Mouse (Mus musculus) hindlimb bud, embryonic 11.5 days (tissue): ENCODE data around the gene Vps11.
"Not testable (repeated sequence)": the region's sequence is repeated elsewhere in the genome, so short reads cannot be mapped to it uniquely, and the experiment has no call there.

Experiments
- DNase-seq: peaks from one replicate; pipeline ENCODE4 v3.0.0-alpha.2; 2012; ENCODE audit warnings: low read depth, low spot score; ENCODE audit errors: extremely low spot score

The Vps11 gene

GRCm38 (mm10) chr9:44336093-44336406, 25.4 kb downstream of the Vps11 start:
- DNase-seq = no peak

GRCm38 (mm10) chr9:44335331-44336092, 26.0 kb downstream of the Vps11 start:
- no peak for DNase-seq

DNA sequence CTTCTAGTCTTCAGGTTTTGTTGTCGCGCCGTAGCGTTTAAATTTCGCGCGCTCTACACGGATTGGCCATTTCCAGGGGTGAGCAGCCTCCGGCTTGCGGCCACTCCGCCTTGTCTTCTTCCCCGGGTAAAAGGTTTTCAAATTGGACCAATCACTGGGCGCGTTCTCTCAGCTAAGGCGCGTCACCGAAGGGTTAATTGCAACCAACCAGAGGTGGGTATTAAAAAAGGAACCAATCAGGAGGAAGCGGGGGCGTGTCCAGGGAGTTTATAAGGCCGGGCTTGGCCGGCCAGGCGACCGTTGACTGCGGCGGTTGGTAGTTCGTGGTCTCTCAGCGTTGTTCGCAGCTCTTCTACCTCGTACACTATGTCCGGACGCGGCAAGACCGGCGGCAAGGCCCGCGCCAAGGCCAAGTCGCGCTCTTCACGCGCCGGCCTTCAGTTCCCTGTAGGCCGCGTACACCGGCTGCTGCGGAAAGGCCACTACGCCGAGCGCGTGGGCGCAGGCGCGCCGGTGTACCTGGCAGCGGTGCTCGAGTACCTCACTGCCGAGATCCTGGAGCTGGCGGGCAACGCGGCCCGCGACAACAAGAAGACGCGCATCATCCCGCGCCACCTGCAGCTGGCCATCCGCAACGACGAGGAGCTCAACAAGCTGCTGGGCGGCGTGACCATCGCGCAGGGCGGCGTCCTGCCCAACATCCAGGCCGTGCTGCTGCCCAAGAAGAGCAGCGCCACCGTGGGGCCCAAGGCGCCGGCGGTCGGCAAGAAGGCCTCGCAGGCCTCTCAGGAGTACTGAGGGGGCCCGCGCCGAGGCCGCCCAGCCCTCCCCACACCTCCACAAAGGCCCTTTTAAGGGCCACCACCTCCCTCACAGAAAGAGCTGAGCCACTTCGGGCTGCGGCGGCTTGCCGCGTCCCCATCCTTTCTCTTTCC, 26.8 kb downstream of the Vps11 start, which contains the start of gene H2afx:
TSS of gene H2afx (plus strand) at position 299 of the 935 bp plus-strand sequence.
- DNase-seq = peak; percentile 99

DNA sequence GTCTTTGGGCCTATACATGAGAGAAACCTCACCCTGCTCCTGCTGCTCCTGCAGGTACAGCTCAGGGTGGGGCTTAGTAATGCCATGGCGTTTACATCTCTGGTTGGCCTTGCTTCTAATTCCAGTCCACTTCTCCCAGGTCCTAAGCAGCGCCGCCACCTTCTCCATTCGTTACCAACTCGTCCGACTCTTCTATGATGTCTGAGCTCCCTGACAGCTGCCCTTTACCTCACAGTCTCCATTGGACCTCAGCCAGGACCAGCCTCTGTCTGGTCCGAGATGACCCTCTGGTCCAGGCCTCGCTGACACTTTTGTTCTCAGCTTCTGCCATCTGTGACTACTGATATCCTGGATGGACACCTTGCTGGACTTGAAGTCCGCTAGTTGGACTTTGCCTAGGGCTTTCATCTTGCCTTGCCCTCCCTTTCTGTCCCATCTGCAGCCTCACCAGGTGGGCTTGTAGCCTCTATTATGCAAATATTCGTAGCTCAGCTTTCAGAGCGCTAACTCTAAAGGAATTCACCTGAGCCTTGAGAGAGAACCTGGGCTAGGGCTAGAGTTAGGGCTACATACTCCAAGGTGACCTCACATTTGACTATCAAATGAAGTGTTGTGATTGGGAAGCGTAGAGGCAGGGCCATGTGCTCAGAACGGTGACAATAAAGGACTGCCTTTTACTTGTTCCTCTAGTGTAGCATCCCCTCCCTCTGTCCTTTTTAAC, 28.4 kb downstream of the Vps11 start:
- no peak for DNase-seq

GRCm38 (mm10) chr9:44330736-44331135, 30.7 kb downstream of the Vps11 start:
- DNase-seq = no peak

DNA sequence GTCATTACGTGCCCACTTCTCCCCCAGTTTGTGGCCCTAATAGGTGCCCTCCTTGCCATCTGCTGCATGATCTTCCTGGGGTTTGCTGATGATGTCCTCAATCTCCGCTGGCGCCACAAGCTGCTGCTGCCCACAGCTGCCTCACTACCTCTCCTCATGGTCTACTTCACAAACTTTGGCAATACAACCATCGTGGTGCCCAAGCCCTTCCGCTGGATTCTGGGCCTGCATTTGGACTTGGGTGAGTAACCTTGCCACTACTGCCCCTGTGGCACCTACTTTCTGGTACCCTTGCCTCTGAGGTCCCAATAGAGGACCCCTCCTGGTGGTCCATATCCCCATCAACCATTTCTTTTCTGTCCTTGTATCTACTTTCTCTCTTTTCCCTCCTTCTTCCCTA, 33.5 kb downstream of the Vps11 start:
- DNase-seq = no peak

- DNase-seq = no peak
Measured at GRCm38 (mm10) chr9:44327064-44327711, 34.3 kb downstream of the Vps11 start.

DNA sequence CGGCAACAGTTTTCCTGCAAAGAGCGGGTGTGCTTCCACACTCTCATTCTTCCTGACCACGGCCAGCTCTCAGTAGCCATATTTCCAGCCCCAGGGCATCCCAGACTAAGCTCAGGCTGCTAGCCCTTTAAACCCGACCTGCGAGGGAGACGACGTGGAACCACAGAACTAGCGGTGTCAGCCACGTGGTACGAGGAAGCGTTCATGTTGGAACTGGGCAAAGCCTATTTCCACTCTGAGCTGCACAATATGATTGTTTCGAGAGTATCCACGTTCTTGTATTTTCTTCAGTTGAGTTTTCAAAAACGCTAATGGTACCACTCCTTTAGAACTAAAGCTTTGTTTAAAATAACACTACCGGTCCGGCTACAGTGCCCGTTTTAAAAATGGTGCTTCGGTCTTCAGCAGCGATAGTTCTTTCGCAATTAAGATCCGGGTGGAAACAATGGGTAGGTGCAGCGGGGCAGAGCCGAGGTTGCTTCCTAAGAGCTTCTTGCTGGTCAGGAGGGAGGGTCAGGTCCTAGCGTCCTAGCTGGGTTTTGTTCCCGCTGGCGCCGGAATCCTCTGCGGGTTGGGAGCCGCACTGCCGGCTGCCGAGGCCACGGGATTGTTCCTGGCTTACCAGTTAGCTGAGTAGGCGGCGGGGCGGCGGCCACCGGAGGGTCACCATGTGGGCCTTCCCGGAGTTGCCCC, 35.0 kb downstream of the Vps11 start:
- peak; percentile 82 for DNase-seq

DNA sequence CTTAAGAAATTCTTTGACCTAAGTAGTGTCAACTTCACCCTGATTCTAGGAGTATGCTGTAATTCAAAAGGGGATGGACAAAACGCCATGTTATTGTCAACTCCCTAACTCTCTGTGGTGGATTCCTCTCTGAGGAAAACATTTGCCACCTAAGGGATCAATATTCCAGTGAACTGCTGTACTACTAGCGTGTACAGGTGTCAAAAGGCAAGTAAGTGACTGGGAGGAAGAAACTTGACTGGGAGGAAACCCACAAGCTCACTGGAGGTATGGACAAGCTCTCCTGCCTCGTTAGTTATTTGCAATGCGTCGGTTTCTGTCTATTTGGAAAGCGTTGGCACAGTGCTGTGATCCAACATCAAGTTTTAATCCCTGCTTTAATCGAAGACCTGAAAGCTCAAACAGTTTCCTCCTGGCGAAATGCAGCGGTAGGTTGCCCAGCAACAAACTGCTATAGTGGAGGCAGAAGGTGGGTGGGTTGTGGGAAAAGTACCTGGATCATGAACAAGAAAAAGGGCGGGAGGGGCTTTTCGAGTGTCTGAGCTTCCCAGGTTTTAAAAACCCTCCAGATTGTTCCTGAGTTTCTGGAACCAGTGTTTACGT, 35.6 kb downstream of the Vps11 start, which contains the start of gene Dpagt1:
TSS of gene Dpagt1 (plus strand) at position 252 of the 603 bp plus-strand sequence.
- DNase-seq = no peak

GRCm38 (mm10) chr9:44325032-44325767, 36.3 kb downstream of the Vps11 start:
- not testable (repeated sequence) for DNase-seq

DNA sequence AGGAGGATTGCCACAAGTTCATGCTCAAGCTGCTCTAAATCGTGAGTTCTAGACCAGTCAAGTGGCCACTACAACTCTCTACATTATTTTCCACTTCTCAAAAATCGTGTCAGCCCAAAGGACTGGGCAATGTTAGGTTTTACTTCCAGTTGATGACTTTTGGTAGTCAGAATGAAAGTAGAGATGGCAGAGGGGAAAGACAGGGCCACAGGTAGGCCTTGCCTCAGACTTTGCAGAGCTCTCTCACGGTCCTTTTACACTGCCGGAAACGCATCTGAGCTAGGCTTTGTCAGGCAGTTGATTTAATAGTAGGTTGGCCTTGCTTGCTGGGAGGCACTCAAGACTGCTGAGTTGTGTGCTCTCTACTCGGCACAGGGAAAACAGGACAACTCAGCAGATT, 37.3 kb downstream of the Vps11 start:
- DNase-seq = no peak

DNA sequence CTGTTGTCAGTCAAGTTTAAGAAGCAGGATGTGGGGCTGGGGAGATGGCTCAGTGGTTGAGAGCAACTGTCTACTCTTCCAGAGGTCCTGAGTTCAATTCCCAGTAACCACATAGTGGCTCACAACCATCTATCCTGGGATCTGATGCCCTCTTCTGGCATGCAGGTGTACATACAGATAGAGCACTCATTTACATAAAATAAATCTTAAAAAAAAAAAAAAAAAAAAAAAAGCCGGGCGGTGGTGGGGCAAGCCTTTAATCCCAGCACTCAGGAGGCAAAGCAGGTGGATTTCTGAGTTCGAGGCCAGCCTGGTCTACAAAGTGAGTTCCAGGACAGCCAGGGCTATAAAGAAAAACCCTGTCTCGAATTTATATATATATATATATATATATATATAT, 37.8 kb downstream of the Vps11 start:
- DNase-seq = not testable (repeated sequence)

DNA sequence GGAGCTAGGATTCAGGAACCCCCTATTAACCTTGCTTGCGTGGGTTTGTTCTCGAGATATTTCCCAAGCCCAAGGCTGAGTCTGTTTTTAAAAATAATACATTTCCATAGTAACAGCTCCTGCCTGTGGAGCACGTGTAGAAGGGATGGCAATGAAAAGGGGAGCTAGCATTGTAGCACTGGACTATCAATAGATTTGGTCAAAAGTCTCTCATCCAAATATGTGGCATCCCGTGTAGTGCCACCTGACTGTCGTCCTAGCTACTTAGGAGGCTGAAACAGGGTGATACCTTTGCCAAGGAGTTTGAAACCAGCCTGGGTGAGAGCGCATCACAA, 40.7 kb downstream of the Vps11 start:
- no peak for DNase-seq

- peak; percentile 88 for DNase-seq
Measured at GRCm38 (mm10) chr9:44319887-44320798, 41.3 kb downstream of the Vps11 start, which contains the start of gene C2cd2l. Gene C2cd2l, minus strand, starts transcription at chr9:44320285.

- no peak for DNase-seq
Measured at GRCm38 (mm10) chr9:44319105-44319886, 42.2 kb downstream of the Vps11 start.

DNA sequence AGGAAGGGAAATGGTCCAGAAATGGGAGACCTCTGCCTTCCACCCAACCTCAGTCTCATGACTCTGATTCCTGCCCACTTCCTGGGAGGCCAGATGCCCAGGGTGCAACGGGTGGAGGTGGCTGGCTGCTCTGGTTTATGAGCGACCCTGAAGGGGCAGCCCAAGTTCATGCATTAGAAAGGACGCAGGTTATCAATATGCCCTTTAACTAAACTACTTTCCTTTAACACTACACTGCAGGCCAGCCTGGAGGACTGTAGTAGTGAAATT, 42.7 kb downstream of the Vps11 start:
- no peak for DNase-seq

GRCm38 (mm10) chr9:44318076-44318825, 43.2 kb downstream of the Vps11 start:
- DNase-seq = no peak
